Mouse (Mus musculus) liver, embryonic 14.5 days (tissue): Measurements from ENCODE around the gene Tnnc2.

Experiments
- CTCF ChIP-seq: IDR thresholded peaks from 2 replicates; pipeline ENCODE4 v1.5.1; 2016; ENCODE audit warnings: antibody characterized with exemption, low read depth, control low read depth
- EP300 ChIP-seq: IDR thresholded peaks from 2 replicates; pipeline ENCODE4 v1.6.1; 2016; ENCODE audit warnings: antibody characterized with exemption, low read depth

- TF ChIP-seq CTCF, result no peak
- no peak for TF ChIP-seq EP300
Measured at GRCm38 (mm10) chr2:164825521-164825920, 45.8 kb upstream of the Tnnc2 start.
